Comparison of ENCODE assay signal across 9 mouse cellular contexts in genomic region chr16:30188769-30189430, GRCm38 (mm10).
DNase-seq lines count a peak whose midpoint lies in the region; ATAC-seq and TF ChIP-seq lines count a peak whose summit lies in the region.
"Had no signal": no experiment of that assay in that cellular context is flagged by ENCODE, and none has a peak within 500 bp of the region (broad histone marks: within the 10 kb centered on the region; RNA-seq: fewer than 3 reads in every experiment).

No protein-coding gene starts in this region.

- intact Hi-C loops in heart, postnatal 36 days (cut with DNase I) = loop anchor here (1.0 to 2.0 kb wide), 4 partner anchors 48 to 455 kb away; no protein-coding TSS in a partner anchor
- intact Hi-C loops in left cerebral cortex, postnatal 36 days (cut with DNase I) = loop anchor here (1.0 to 2.0 kb wide), 2 partner anchors 119 to 460 kb away; no protein-coding TSS in a partner anchor

- peaks cover 14% of the 10 kb centered on the region for H3K27me3 ChIP-seq in heart, embryonic 12.5 days (replicated peaks)
- no peaks in the 10 kb centered on the region for H3K27me3 ChIP-seq in stomach, embryonic 16.5 days (ENCODE audit: control insufficient read depth, insufficient read depth, low read length)

- H3K36me3 ChIP-seq in heart, embryonic 12.5 days = no peaks in the 10 kb centered on the region
- no peaks in the 10 kb centered on the region for H3K36me3 ChIP-seq in stomach, embryonic 16.5 days (ENCODE audit: control insufficient read depth, insufficient read depth, low read length)

- TF ChIP-seq CTCF in embryonic fibroblast, embryonic 13.5 days (IDR thresholded peaks at IDR 0.05; ENCODE audit: borderline replicate concordance, insufficient read depth, low read length) = no peak

- no peak for ATAC-seq in heart, embryonic 12.5 days (ENCODE audit: insufficient number of reproducible peaks, low FRiP score)
- no peak for ATAC-seq in stomach, embryonic 16.5 days (ENCODE audit: insufficient read depth, low FRiP score)
- no peak for ATAC-seq in activated CD4-positive, CD25-positive, alpha-beta regulatory T cell, adult 4 months

- H3K4me3 ChIP-seq in heart, embryonic 12.5 days = no peak overlapping the region
- no peak overlapping the region for H3K4me3 ChIP-seq in embryonic fibroblast, embryonic 13.5 days (ENCODE audit: insufficient read depth, low read length)
- H3K4me3 ChIP-seq in stomach, embryonic 16.5 days (replicated peaks; ENCODE audit: low read length) = no peak overlapping the region

- H3K27ac ChIP-seq in heart, embryonic 12.5 days (ENCODE audit: poor library complexity, severe bottlenecking) = no peak overlapping the region
- peak overlapping the region; percentile 82; the same call in 1 of the 2 replicates for H3K27ac ChIP-seq in embryonic fibroblast, embryonic 13.5 days (ENCODE audit: insufficient read depth, low read length)
- H3K27ac ChIP-seq in stomach, embryonic 16.5 days (ENCODE audit: low read length) = peak overlapping the region; percentile 82; the same call in 1 of the 2 replicates
- H3K27ac ChIP-seq: liver, embryonic 14.5 days had no signal

- WGBS in heart, embryonic 12.5 days = 71% methylated on average over 8 of the region's 8 CpGs
- 68% methylated on average over 8 of the region's 8 CpGs for WGBS in stomach, embryonic 16.5 days

- TF ChIP-seq POLR2A in embryonic fibroblast, embryonic 13.5 days (IDR thresholded peaks at IDR 0.05; ENCODE audit: low read depth, low read length) = no peak

- no peak overlapping the region for H3K4me2 ChIP-seq in heart, embryonic 12.5 days
- no peak overlapping the region for H3K4me2 ChIP-seq in stomach, embryonic 16.5 days (ENCODE audit: low read depth, low read length)

- DNase-seq in heart, adult 18-20 months = peak; percentile 79 to 89
- peak; percentile 94 for DNase-seq in adrenal gland, adult 2 months
- DNase-seq in heart, postnatal 36 days = peak; percentile 53 to 71
- peak; percentile 27 to 44 for DNase-seq in left cerebral cortex, postnatal 36 days (ENCODE audit: low spot score in 2 of 2)

- no peak overlapping the region for H3K9ac ChIP-seq in heart, embryonic 12.5 days
- H3K9ac ChIP-seq in stomach, embryonic 16.5 days (ENCODE audit: low read length) = peak overlapping the region; percentile 63; the same call in 1 of the 2 replicates

- peaks cover 73% of the 10 kb centered on the region for H3K4me1 ChIP-seq in heart, embryonic 12.5 days (replicated peaks)
- peaks cover 20% of the 10 kb centered on the region for H3K4me1 ChIP-seq in embryonic fibroblast, embryonic 13.5 days (ENCODE audit: control insufficient read depth, insufficient read depth, low read length)
- H3K4me1 ChIP-seq in stomach, embryonic 16.5 days (ENCODE audit: control insufficient read depth, insufficient read depth, low read length) = peaks cover 62% of the 10 kb centered on the region

- no peaks in the 10 kb centered on the region for H3K9me3 ChIP-seq in heart, embryonic 12.5 days (replicated peaks)
- H3K9me3 ChIP-seq in stomach, embryonic 16.5 days (replicated peaks; ENCODE audit: control insufficient read depth, low read length) = no peaks in the 10 kb centered on the region

Comparison
In these comparisons a context has a peak if more than half of its experiments do, and no peak if none do; other contexts are left out.
1. DNase-seq: peak in every context shown above with its lines; median percentile 94 in adrenal gland, adult 2 months; 84 in heart, adult 18-20 months; 62 in heart, postnatal 36 days; 36 in left cerebral cortex, postnatal 36 days.